Mouse (Mus musculus): ENCODE measurements around the gene Slc25a1.

DNA sequence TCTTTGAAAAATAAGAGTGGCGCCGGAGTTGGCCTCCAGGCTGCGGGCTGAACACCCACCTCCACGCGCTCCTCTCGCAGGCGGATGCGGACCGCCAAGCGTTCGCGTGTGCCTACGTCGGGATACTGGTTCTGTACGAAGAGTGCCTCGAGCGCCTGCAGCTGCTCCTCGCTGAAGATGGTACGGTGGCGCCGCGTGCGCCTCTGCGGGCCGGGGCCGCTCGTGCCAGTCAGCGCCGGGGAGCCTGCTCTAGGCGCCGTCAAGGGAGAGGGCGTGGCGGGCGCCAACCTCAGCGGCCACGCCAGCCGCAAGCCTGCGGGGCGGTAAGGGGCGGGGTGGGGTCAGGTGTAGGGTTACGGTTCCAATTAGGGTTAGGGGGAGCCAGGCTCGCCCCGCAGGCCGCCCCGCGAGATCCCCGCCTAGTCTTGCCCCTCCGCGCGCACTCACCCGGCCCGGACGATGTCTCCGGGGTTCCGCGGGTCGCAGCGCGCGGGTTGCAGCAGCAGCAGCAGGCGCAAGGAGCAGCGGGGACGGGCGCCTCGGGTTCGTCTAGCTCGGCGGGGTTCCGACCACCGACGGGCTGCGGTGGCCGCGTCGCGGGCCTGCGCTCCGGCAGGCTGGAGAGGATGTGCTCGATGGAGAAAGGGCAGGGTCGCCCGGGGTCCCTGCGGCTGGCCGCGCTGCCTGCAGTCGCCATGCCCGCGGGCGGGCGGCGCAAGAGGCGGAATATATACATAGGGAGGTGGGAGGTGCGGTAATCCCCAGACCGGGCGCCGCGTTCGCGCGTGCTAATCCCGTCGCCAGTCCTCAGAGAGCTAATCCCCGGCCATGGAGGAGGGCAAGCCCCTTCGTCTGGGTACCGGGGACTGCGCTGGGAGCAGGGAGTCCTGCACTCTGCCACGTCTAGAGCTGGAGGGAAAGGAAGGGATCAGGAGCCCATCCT lies 13.4 kb downstream of the Slc25a1 start, which contains the start of gene Gsc2:
- TF ChIP-seq CTCF (conservative IDR thresholded peaks at IDR 0.05; ENCODE audit: low read length) (no peak), POU5F1 (IDR thresholded peaks at IDR 0.05; ENCODE audit: borderline replicate concordance, low read length) (no peak), NANOG (IDR thresholded peaks at IDR 0.05; ENCODE audit: borderline replicate concordance, low read length) (no peak)

Measured in E14TG2a.4 (cell line).